Mouse (Mus musculus): Measurements from ENCODE around the gene Hexa.

The Hexa gene

GRCm38 (mm10) chr9:59539441-59540137 is at the start of gene Hexa, which contains the start of gene Tmem202:
TSS of gene Hexa (plus strand) at chr9:59539540.
TSS of gene Tmem202 (minus strand) at chr9:59539847.
- peak; percentile 83 for ATAC-seq (ENCODE audit: insufficient number of reproducible peaks, low FRiP score, low TSS enrichment)

GRCm38 (mm10) chr9:59508146-59508545 is 31.2 kb upstream of the Hexa start:
- no peak for ATAC-seq (ENCODE audit: insufficient number of reproducible peaks, low FRiP score, low TSS enrichment)

- ATAC-seq (ENCODE audit: insufficient number of reproducible peaks, low FRiP score, low TSS enrichment), result no peak
These were observed 27.0 kb upstream of the Hexa start for GRCm38 (mm10) chr9:59512381-59512780.

- no peak for ATAC-seq (ENCODE audit: insufficient number of reproducible peaks, low FRiP score, low TSS enrichment)
These were observed 24.3 kb upstream of the Hexa start for GRCm38 (mm10) chr9:59515069-59515468.

GRCm38 (mm10) chr9:59517127-59517526 is 22.2 kb upstream of the Hexa start:
- ATAC-seq (ENCODE audit: insufficient number of reproducible peaks, low FRiP score, low TSS enrichment), result no peak

- no peak for ATAC-seq (ENCODE audit: insufficient number of reproducible peaks, low FRiP score, low TSS enrichment)
These were observed 20.4 kb upstream of the Hexa start for GRCm38 (mm10) chr9:59518976-59519375.

GRCm38 (mm10) chr9:59519396-59519795 is 19.9 kb upstream of the Hexa start:
- ATAC-seq (ENCODE audit: insufficient number of reproducible peaks, low FRiP score, low TSS enrichment), result no peak

- no peak for ATAC-seq (ENCODE audit: insufficient number of reproducible peaks, low FRiP score, low TSS enrichment)
These were observed 16.4 kb upstream of the Hexa start for GRCm38 (mm10) chr9:59522906-59523305.

GRCm38 (mm10) chr9:59526727-59527126 is 12.6 kb upstream of the Hexa start:
- no peak for ATAC-seq (ENCODE audit: insufficient number of reproducible peaks, low FRiP score, low TSS enrichment)

GRCm38 (mm10) chr9:59527580-59527979 is 11.8 kb upstream of the Hexa start:
- no peak for ATAC-seq (ENCODE audit: insufficient number of reproducible peaks, low FRiP score, low TSS enrichment)

- ATAC-seq (ENCODE audit: insufficient number of reproducible peaks, low FRiP score, low TSS enrichment), result no peak
These were observed 11.1 kb upstream of the Hexa start for GRCm38 (mm10) chr9:59528274-59528673.

- ATAC-seq (ENCODE audit: insufficient number of reproducible peaks, low FRiP score, low TSS enrichment), result no peak
These were observed 7.7 kb upstream of the Hexa start for GRCm38 (mm10) chr9:59531645-59532044.

GRCm38 (mm10) chr9:59533422-59533821 is 5.9 kb upstream of the Hexa start:
- ATAC-seq (ENCODE audit: insufficient number of reproducible peaks, low FRiP score, low TSS enrichment), result no peak

- peak; percentile 93 for ATAC-seq (ENCODE audit: insufficient number of reproducible peaks, low FRiP score, low TSS enrichment)
These were observed 5.5 kb upstream of the Hexa start for GRCm38 (mm10) chr9:59533889-59534288.

GRCm38 (mm10) chr9:59537651-59538050 is 1.7 kb upstream of the Hexa start:
- no peak for ATAC-seq (ENCODE audit: insufficient number of reproducible peaks, low FRiP score, low TSS enrichment)

- no peak for ATAC-seq (ENCODE audit: insufficient number of reproducible peaks, low FRiP score, low TSS enrichment)
These were observed 2.3 kb downstream of the Hexa start for GRCm38 (mm10) chr9:59541617-59542016.

GRCm38 (mm10) chr9:59542766-59543324 is 3.5 kb downstream of the Hexa start:
- no peak for ATAC-seq (ENCODE audit: insufficient number of reproducible peaks, low FRiP score, low TSS enrichment)

GRCm38 (mm10) chr9:59544739-59545138 is 5.4 kb downstream of the Hexa start:
- ATAC-seq (ENCODE audit: insufficient number of reproducible peaks, low FRiP score, low TSS enrichment), result no peak

- ATAC-seq (ENCODE audit: insufficient number of reproducible peaks, low FRiP score, low TSS enrichment), result no peak
These were observed 8.5 kb downstream of the Hexa start for GRCm38 (mm10) chr9:59547869-59548268.

- ATAC-seq (ENCODE audit: insufficient number of reproducible peaks, low FRiP score, low TSS enrichment), result no peak
These were observed 9.7 kb downstream of the Hexa start for GRCm38 (mm10) chr9:59548961-59549487.

GRCm38 (mm10) chr9:59550077-59550476 is 10.7 kb downstream of the Hexa start:
- no peak for ATAC-seq (ENCODE audit: insufficient number of reproducible peaks, low FRiP score, low TSS enrichment)

- ATAC-seq (ENCODE audit: insufficient number of reproducible peaks, low FRiP score, low TSS enrichment), result no peak
These were observed 11.7 kb downstream of the Hexa start for GRCm38 (mm10) chr9:59551017-59551416.

Data from cerebellum, adult (tissue).